Mouse (Mus musculus) liver, embryonic 12.5 days (tissue): ENCODE measurements around the gene Megf6. TPM values are rescaled to one million over a fixed set of nuclear protein-coding genes. Genes with fewer than 3 reads are reported as not detected.
A peak's percentile ranks its signal among the peaks of the same experiment; 100 is the strongest.

Source experiments
- ATAC-seq: fragments of 200-750 bp; cut with Nextera tagmentation; 2 replicates; pipeline ENCODE4 v1.8.0; 2017; ENCODE audit warnings: moderate number of reproducible peaks, mild to moderate bottlenecking, moderate library complexity
- H3K27ac ChIP-seq: fragments of 300-500 bp; sonication (generic); 2 replicates; pipeline ENCODE4 v1.5.1; 2016; ENCODE audit warnings: mild to moderate bottlenecking
- H3K27me3 ChIP-seq: fragments of 300-500 bp; sonication (generic); replicated peaks from 2 replicates; pipeline ENCODE4 v1.6.1; 2016; ENCODE audit warnings: mild to moderate bottlenecking, moderate library complexity
- H3K36me3 ChIP-seq: fragments of 300-500 bp; sonication (generic); 2 replicates; pipeline ENCODE4 v1.6.1; 2016; ENCODE audit warnings: mild to moderate bottlenecking, moderate library complexity
- H3K4me1 ChIP-seq: fragments of 300-500 bp; sonication (generic); 2 replicates; pipeline ENCODE4 v1.6.1; 2016
- H3K4me2 ChIP-seq: fragments of 300-500 bp; sonication (generic); 2 replicates; pipeline ENCODE4 v1.6.1; 2016; ENCODE audit warnings: mild to moderate bottlenecking, moderate library complexity
- H3K4me3 ChIP-seq: fragments of 300-500 bp; sonication (generic); 2 replicates; pipeline ENCODE4 v1.5.1; 2016; ENCODE audit warnings: mild to moderate bottlenecking, moderate library complexity
- H3K9ac ChIP-seq: fragments of 300-500 bp; sonication (generic); 2 replicates; pipeline ENCODE4 v1.6.1; 2016; ENCODE audit warnings: mild to moderate bottlenecking, moderate library complexity
- H3K9me3 ChIP-seq: fragments of 300-500 bp; sonication (generic); replicated peaks from 2 replicates; pipeline ENCODE4 v1.6.1; 2016; ENCODE audit warnings: mild to moderate bottlenecking, moderate library complexity
- WGBS: fragments of 180-500 bp; shearing (Covaris S2); methylation state at CpG from one replicate; pipeline ENCODE4 v1.1.7; 2016; ENCODE audit not compliant: insufficient replicate concordance; 5-methylcytosine and 5-hydroxymethylcytosine counted together
- polyA plus RNA-seq: library from polyadenylated mRNA; unstranded; fragments of >200 nt; fragmentation: Nextera tagmentation; extraction: Ambion mirVana; gene quantifications from 2 replicates; pipeline ENCODE4 v1.2.1, GENCODE M21; 2016

Megf6 gene
- polyA plus RNA-seq, 1 experiment from 2014 or later, result 3.8 TPM

DNA sequence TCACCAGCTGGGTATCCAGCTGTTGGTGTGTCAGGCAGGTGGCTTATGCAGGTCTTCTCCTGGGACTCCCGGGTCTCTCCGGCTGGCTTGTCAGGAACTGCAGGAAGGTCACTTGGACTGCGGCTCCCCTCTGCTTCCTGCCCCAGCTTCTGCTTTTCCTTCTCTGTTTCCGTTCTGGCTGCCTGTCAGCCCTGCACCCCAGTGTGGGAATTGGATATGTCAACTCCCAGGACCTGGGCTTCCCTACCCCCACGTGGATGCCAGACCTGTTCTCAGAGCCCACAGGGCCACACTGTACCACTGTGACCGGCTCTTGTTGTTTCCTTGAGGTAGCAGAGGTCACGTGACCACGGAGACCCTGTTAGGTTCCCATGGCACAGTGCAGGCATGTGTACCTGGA is 18.4 kb downstream of the Megf6 start:
- no peak overlapping the region for H3K4me3 ChIP-seq
- ATAC-seq, result no peak
- WGBS, result 23% methylated on average over 8 of the region's 8 CpGs

DNA sequence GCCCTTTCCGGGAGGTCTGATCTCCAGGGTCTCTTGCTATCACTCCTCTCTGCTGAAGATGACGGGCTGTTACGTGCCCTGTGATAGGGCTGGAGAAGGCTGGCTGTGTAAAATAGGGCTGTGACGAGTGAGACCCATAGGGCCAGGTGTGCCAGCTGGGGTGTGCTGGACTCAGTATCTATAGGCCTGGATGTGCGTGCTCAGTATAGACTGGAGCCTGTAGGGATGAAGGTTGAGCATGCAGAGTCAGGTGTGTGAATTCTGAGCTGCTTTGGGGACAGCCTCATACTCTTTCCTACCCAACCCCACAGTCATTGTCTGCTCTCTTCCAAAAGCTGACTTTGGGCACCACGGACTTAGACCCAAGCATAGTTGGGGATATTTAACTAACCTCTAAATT is 27.4 kb downstream of the Megf6 start:
- Histone ChIP-seq H3K36me3 (no peaks in the 10 kb centered on the region), H3K9me3 (no peaks in the 10 kb centered on the region), H3K4me3 (no peak overlapping the region), H3K4me2 (no peak overlapping the region), H3K27ac (no peak overlapping the region), H3K4me1 (no peaks in the 10 kb centered on the region), H3K27me3 (0 out of 2 replicates have a peak, but pooled peaks cover 4% of the 10 kb centered on the region), H3K9ac (no peak overlapping the region)
- WGBS, result 60% methylated on average over 6 of the region's 6 CpGs
- no peak for ATAC-seq

More for the DNA sequence above, 18.4 kb downstream of the Megf6 start:
- Histone ChIP-seq H3K36me3 (no peaks in the 10 kb centered on the region), H3K27ac (no peak overlapping the region), H3K4me1 (peaks cover 6% of the 10 kb centered on the region), H3K9me3 (no peaks in the 10 kb centered on the region), H3K4me2 (no peak overlapping the region), H3K27me3 (0 out of 2 replicates have a peak, but pooled peaks cover 6% of the 10 kb centered on the region), H3K9ac (no peak overlapping the region)

DNA sequence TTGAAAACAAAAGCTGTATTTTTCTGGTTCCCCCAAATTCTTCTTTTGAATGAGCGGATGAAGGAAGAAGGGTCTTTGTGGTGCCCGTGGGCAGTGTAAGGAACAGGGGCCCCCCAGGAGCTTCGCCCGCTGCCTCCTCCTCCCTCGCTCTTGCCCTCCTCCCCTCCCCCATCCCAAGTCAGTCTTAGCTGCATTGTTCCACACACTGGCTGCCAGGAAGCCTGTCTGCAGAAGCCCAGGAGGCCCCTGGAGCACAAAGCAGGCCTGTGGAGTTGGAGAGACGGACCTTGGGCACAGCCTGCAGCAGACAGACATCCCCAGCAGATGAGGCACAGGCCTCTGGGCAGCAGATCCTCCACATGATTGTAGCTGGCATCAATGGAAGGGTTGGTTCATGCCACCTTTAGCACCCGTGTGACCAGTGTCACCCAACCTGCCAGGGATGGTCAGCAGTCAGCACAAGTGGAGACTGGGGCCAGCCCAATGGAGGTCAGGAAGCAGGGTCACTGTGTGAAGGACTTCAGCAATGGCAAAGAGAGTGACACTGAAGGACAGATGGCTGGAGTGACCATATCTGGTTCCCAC is 27.9 kb downstream of the Megf6 start:
- Histone ChIP-seq H3K27me3 (0 out of 2 replicates have a peak, but pooled peaks cover 5% of the 10 kb centered on the region), H3K27ac (no peak overlapping the region), H3K4me3 (no peak overlapping the region), H3K4me1 (no peaks in the 10 kb centered on the region), H3K9ac (no peak overlapping the region), H3K9me3 (no peaks in the 10 kb centered on the region), H3K4me2 (no peak overlapping the region), H3K36me3 (no peaks in the 10 kb centered on the region)
- no peak for ATAC-seq
- WGBS, result 63% methylated on average over 7 of the region's 7 CpGs

DNA sequence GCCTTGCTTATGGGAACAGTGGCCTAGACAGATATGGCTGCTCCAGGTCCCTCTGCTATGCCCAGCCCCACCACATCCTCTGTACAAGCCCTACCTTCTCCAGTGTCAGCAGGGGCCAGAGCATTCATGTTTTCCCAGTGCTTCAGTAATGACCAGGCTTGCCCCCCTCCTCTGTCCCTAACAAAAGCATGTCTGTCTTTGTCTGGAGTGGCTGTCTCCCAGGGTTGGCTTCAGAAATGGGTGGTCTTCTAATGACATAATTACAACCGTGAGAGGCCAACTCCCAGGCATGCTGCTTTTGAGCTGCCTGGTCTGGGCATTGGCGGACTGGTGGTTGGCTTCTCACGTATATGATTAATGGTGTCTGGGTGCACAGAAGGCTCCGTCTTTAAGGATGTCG is 31.0 kb downstream of the Megf6 start:
- ATAC-seq, result no peak
- Histone ChIP-seq H3K27me3 (0 out of 2 replicates have a peak, but pooled peaks cover 5% of the 10 kb centered on the region), H3K4me1 (no peaks in the 10 kb centered on the region), H3K9ac (no peak overlapping the region), H3K4me2 (no peak overlapping the region), H3K4me3 (no peak overlapping the region), H3K27ac (no peak overlapping the region), H3K36me3 (no peaks in the 10 kb centered on the region), H3K9me3 (no peaks in the 10 kb centered on the region)
- WGBS, result 63% methylated on average over 5 of the region's 5 CpGs

DNA sequence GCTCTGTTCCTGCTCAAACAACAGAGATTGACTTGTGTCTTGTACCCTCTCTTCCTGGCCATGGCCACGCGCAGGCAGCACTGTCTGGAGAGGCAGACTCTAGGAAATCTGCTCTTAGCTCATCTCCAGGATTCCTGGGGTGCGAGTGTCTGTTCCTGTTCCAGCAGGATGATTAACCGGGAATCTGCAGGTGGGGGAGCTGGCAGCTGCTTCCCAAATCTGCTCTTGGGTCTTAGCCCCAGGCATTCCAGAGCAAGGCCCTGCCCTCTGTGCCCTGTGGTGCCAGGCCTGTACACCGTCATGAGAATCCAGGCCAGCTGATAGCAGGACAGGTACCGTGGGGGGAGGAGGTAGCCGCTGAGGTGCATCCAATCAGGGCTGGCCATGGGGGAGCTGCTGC is 34.0 kb downstream of the Megf6 start:
- peaks cover 5% of the 10 kb centered on the region; the same call in 1 of the 2 replicates for H3K27me3 ChIP-seq
- 60% methylated on average over 7 of the region's 7 CpGs for WGBS
- no peak overlapping the region for H3K27ac ChIP-seq
- no peak for ATAC-seq
- no peaks in the 10 kb centered on the region for H3K36me3 ChIP-seq
- H3K4me2 ChIP-seq, result no peak overlapping the region
- H3K4me3 ChIP-seq, result no peak overlapping the region
- H3K9me3 ChIP-seq, result no peaks in the 10 kb centered on the region
- no peak overlapping the region for H3K9ac ChIP-seq
- no peaks in the 10 kb centered on the region for H3K4me1 ChIP-seq

DNA sequence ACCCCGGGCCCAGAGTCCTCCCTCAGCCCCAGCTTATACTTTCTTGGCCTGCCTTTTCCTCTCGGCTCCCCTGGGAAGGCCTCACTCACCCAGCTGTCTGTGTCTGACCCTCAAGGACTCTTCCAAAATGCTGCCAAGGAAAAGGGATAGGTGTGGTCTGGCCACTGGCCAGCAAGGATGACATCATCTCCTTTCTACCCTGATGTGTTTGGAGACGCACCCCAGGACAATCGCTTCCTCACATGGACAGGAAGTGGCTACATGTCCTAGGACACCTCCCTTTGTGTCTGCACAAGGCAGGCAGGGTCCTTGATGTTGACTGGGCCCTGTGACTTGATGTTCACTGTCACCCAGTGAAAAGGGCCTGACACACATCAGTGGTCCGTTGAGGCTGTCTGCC is 34.9 kb downstream of the Megf6 start:
- H3K4me2 ChIP-seq, result no peak overlapping the region
- no peak for ATAC-seq
- H3K4me1 ChIP-seq, result no peaks in the 10 kb centered on the region
- no peaks in the 10 kb centered on the region for H3K9me3 ChIP-seq
- H3K4me3 ChIP-seq, result no peak overlapping the region
- WGBS, result 38% methylated on average over 5 of the region's 5 CpGs
- H3K27ac ChIP-seq, result no peak overlapping the region
- no peak overlapping the region for H3K9ac ChIP-seq
- H3K27me3 ChIP-seq, result peaks cover 8% of the 10 kb centered on the region; the same call in 1 of the 2 replicates
- no peaks in the 10 kb centered on the region for H3K36me3 ChIP-seq

DNA sequence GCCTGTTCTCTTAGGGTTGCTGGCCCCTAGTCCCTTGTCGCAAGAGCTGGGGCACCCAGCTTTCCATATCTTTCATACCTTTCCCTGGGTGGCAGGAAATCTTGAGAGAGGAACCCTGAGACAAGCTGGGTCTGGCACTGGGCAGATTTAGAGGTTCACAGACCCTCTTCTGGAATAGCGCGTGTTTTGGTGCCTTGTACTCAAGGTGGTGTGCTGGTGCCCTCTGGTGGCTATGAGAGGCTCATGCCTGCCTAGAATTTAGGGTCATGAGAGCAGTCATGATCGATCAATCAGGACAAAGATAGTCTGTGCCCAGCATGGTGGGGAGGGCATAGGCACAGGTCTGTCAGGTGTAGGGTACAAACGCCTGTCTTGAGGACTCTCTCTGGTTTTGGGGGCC is 36.7 kb downstream of the Megf6 start:
- no peak overlapping the region for H3K4me2 ChIP-seq
- no peak overlapping the region for H3K27ac ChIP-seq
- 19% methylated on average over 5 of the region's 5 CpGs for WGBS
- H3K36me3 ChIP-seq, result no peaks in the 10 kb centered on the region
- no peaks in the 10 kb centered on the region for H3K9me3 ChIP-seq
- H3K27me3 ChIP-seq, result peaks cover 16% of the 10 kb centered on the region
- no peak for ATAC-seq
- H3K9ac ChIP-seq, result no peak overlapping the region
- no peaks in the 10 kb centered on the region for H3K4me1 ChIP-seq
- H3K4me3 ChIP-seq, result no peak overlapping the region

DNA sequence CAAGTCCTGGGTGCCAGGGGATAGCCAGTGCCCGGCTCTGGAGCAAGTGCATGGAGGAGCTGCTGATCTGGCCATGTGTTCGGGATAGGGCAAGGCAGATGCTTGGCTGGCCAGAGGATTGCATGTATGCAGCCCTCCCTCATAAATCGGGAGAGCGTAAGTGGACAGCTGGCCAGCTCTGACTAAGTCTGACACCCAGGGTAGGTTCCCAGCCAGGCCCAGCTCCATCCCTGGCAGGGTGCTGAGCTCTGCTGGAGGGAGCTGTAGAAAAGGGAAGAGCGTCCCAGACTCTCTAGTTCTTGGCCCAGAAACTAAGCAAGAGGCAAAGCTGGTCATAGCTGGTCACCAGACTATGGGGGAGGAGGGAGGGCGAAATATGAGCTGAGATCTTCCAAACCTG is 38.5 kb downstream of the Megf6 start:
- Histone ChIP-seq H3K4me2 (no peak overlapping the region), H3K9me3 (no peaks in the 10 kb centered on the region), H3K4me3 (no peak overlapping the region), H3K4me1 (peaks cover 7% of the 10 kb centered on the region), H3K36me3 (no peaks in the 10 kb centered on the region), H3K9ac (no peak overlapping the region), H3K27me3 (peaks cover 17% of the 10 kb centered on the region), H3K27ac (no peak overlapping the region)
- no peak for ATAC-seq
- 43% methylated on average over 6 of the region's 6 CpGs for WGBS

DNA sequence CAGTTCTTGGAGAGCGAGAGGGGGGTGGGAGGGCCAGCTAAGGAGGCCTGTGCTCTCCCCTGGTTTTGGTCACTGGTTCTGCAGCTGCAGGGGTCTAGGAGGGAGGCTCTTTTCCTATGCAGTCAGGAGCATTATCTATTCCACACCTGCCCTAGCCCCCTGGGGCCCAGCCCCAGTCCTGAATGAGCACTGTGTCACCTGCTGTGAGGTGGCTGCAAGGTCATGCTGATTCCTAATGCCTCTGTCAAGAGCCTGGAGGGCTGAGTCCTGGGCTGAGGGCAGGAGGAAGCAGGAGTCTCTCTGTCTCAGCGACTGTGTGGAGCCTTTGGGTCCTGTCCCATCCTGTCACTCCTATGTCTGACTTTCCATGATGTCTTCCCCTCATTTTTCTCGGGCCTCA is 39.3 kb downstream of the Megf6 start:
- Histone ChIP-seq H3K4me2 (no peak overlapping the region), H3K9ac (no peak overlapping the region), H3K9me3 (no peaks in the 10 kb centered on the region), H3K36me3 (no peaks in the 10 kb centered on the region), H3K4me1 (peaks cover 15% of the 10 kb centered on the region), H3K27me3 (peaks cover 22% of the 10 kb centered on the region), H3K27ac (no peak overlapping the region), H3K4me3 (no peak overlapping the region)
- WGBS, result 8% methylated on average over 3 of the region's 3 CpGs
- no peak for ATAC-seq

DNA sequence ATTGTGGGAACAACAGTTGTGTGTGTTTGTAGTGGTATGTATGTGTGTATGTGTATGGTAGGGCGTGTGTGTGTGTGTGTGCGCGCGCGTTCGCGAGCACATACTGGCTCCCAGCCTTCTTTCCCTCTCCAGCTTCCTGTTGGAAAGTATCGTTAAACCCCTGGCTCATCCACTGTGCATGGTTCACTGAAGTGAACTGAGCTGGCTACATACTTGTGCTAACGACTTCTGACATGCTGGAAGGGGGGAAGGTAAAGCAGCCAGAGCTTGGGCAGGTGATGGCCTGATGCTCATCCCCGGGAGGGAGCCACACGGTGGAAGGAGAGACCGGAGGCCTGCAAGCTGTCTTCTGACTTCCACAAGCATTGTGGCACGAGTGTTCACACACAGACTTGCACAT is 40.9 kb downstream of the Megf6 start:
- H3K36me3 ChIP-seq, result no peaks in the 10 kb centered on the region
- no peak overlapping the region for H3K4me3 ChIP-seq
- H3K27me3 ChIP-seq, result peaks cover 26% of the 10 kb centered on the region
- H3K9me3 ChIP-seq, result no peaks in the 10 kb centered on the region
- ATAC-seq, result no peak
- no peak overlapping the region for H3K27ac ChIP-seq
- H3K4me2 ChIP-seq, result no peak overlapping the region
- H3K4me1 ChIP-seq, result peaks cover 16% of the 10 kb centered on the region
- no peak overlapping the region for H3K9ac ChIP-seq
- WGBS, result 77% methylated on average over 13 of the region's 13 CpGs

DNA sequence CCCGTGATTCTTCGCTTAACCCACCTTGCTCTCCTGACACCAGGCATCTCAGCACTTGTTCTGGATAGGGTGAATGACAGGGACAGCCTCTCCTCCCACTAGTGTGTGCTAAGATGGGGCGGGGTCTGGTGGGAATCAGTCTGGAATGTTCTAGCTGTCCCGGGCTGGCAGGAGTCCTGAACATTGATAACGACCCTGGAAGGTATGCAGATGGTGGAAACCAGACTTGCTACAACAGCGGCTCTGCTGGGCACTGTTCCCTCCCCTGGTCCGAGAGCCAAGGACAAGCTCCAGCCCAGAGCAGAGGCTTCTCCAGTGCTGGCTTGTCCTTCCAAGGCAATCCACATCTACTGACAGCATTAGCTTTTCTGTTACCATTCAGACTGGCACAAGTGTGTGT is 43.1 kb downstream of the Megf6 start:
- ATAC-seq, result no peak
- WGBS, result 53% methylated on average over 7 of the region's 7 CpGs
- H3K9me3 ChIP-seq, result no peaks in the 10 kb centered on the region
- H3K4me1 ChIP-seq, result peaks cover 16% of the 10 kb centered on the region
- no peak overlapping the region for H3K9ac ChIP-seq
- H3K4me3 ChIP-seq, result no peak overlapping the region
- no peaks in the 10 kb centered on the region for H3K36me3 ChIP-seq
- H3K27me3 ChIP-seq, result peaks cover 26% of the 10 kb centered on the region
- H3K4me2 ChIP-seq, result no peak overlapping the region
- no peak overlapping the region for H3K27ac ChIP-seq

DNA sequence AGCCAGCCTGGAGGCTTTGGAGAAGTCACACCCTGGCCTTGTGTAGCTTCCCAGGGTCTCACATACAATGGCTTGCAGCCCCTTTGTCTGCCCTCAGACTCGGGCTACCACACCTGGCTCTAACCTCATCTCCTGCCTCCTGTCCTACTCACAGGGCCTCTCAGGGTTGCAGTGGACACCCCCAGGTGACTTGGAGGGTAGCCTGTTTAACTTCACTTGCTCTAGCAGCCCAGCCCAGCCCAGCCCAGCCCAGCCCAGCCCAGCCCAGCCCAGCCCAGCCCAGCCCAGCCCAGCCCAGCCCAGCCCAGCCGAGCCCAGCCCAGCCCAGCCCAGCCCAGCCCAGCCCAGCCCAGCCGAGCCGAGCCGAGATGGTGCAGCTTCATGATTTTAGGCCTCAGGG is 43.5 kb downstream of the Megf6 start:
- H3K36me3 ChIP-seq, result no peaks in the 10 kb centered on the region
- no peak overlapping the region for H3K9ac ChIP-seq
- no peak overlapping the region for H3K4me3 ChIP-seq
- ATAC-seq, result no peak
- WGBS, result 10% methylated on average over 5 of the region's 5 CpGs
- no peaks in the 10 kb centered on the region for H3K9me3 ChIP-seq
- H3K27ac ChIP-seq, result no peak overlapping the region
- H3K4me1 ChIP-seq, result peaks cover 16% of the 10 kb centered on the region
- H3K4me2 ChIP-seq, result peak overlapping the region; percentile 10; the same call in 1 of the 2 replicates
- peaks cover 26% of the 10 kb centered on the region for H3K27me3 ChIP-seq
